Mouse (Mus musculus): ENCODE measurements around the gene Il1rl2. TPM values are rescaled to one million over a fixed set of nuclear protein-coding genes. Genes with fewer than 3 reads are reported as not detected.
"Not testable (repeated sequence)": the region's sequence is repeated elsewhere in the genome, so short reads cannot be mapped to it uniquely, and the experiment has no call there.

Il1rl2 gene
- polyA plus RNA-seq, 1 experiment from 2014 or later, result 1.5 TPM

GRCm38 (mm10) chr1:40294824-40295223, 29.6 kb upstream of the Il1rl2 start:
- H3K9ac ChIP-seq, result no peak overlapping the region
- H3K27me3 ChIP-seq, result no peaks in the 10 kb centered on the region
- H3K4me1 ChIP-seq (replicated peaks), result peaks cover 6% of the 10 kb centered on the region; the same call in 1 of the 2 replicates
- WGBS (ENCODE audit: insufficient replicate concordance), result 60% methylated on average over 9 of the region's 9 CpGs
- 0 out of 2 replicates have a peak overlapping the region, but pooled peaks have one; percentile 3 for H3K27ac ChIP-seq (replicated peaks)
- H3K4me3 ChIP-seq (replicated peaks), result no peak overlapping the region
- H3K36me3 ChIP-seq (replicated peaks), result no peaks in the 10 kb centered on the region
- no peaks in the 10 kb centered on the region for H3K9me3 ChIP-seq (replicated peaks)
- ATAC-seq (ENCODE audit: insufficient read depth), result no peak
- no peak overlapping the region for H3K4me2 ChIP-seq

GRCm38 (mm10) chr1:40298053-40298452, 26.4 kb upstream of the Il1rl2 start:
- no peak overlapping the region for H3K4me3 ChIP-seq (replicated peaks)
- WGBS (ENCODE audit: insufficient replicate concordance), result 53% methylated on average over 2 of the region's 2 CpGs
- peak; percentile 34; the same call in 1 of the 2 replicates for ATAC-seq (ENCODE audit: insufficient read depth)
- H3K36me3 ChIP-seq (replicated peaks), result no peaks in the 10 kb centered on the region
- no peaks in the 10 kb centered on the region for H3K27me3 ChIP-seq
- H3K9me3 ChIP-seq (replicated peaks), result no peaks in the 10 kb centered on the region
- peaks cover 10% of the 10 kb centered on the region for H3K4me1 ChIP-seq (replicated peaks)
- no peak overlapping the region for H3K9ac ChIP-seq
- no peak overlapping the region for H3K4me2 ChIP-seq
- no peak overlapping the region for H3K27ac ChIP-seq (replicated peaks)

- ATAC-seq (ENCODE audit: insufficient read depth), result peak; percentile 91
- Histone ChIP-seq H3K4me1 (replicated peaks) (peaks cover 17% of the 10 kb centered on the region), H3K27ac (replicated peaks) (peak overlapping the region; percentile 24), H3K4me3 (replicated peaks) (no peak overlapping the region), H3K9me3 (replicated peaks) (no peaks in the 10 kb centered on the region), H3K36me3 (replicated peaks) (no peaks in the 10 kb centered on the region), H3K4me2 (peak overlapping the region; percentile 21; the same call in 1 of the 2 replicates), H3K27me3 (no peaks in the 10 kb centered on the region), H3K9ac (no peak overlapping the region)
- 33% methylated on average over 7 of the region's 7 CpGs for WGBS (ENCODE audit: insufficient replicate concordance)
These were observed 21.1 kb upstream of the Il1rl2 start for GRCm38 (mm10) chr1:40303179-40303866.

- H3K4me1 ChIP-seq (replicated peaks), result peaks cover 17% of the 10 kb centered on the region
- H3K9ac ChIP-seq; H3K36me3 ChIP-seq (replicated peaks); ATAC-seq (ENCODE audit: insufficient read depth); H3K27ac ChIP-seq (replicated peaks); H3K9me3 ChIP-seq (replicated peaks); H3K4me3 ChIP-seq (replicated peaks); H3K27me3 ChIP-seq; H3K4me2 ChIP-seq: not testable (repeated sequence)
- WGBS (ENCODE audit: insufficient replicate concordance), result 53% methylated on average over 4 of the region's 4 CpGs
These were observed 20.1 kb upstream of the Il1rl2 start for GRCm38 (mm10) chr1:40304321-40304720.

- Histone ChIP-seq H3K27me3 (no peaks in the 10 kb centered on the region), H3K9ac (no peak overlapping the region), H3K27ac (replicated peaks) (no peak overlapping the region), H3K4me3 (replicated peaks) (no peak overlapping the region), H3K4me2 (no peak overlapping the region), H3K36me3 (replicated peaks) (no peaks in the 10 kb centered on the region), H3K4me1 (replicated peaks) (peaks cover 18% of the 10 kb centered on the region), H3K9me3 (replicated peaks) (no peaks in the 10 kb centered on the region)
- no peak for ATAC-seq (ENCODE audit: insufficient read depth)
- WGBS (ENCODE audit: insufficient replicate concordance), result 59% methylated on average over 2 of the region's 2 CpGs
These were observed 18.3 kb upstream of the Il1rl2 start for GRCm38 (mm10) chr1:40306111-40306510.

GRCm38 (mm10) chr1:40311123-40311522, 13.3 kb upstream of the Il1rl2 start:
- 57% methylated on average over 3 of the region's 3 CpGs for WGBS (ENCODE audit: insufficient replicate concordance)
- Histone ChIP-seq H3K4me1 (replicated peaks) (peaks cover 3% of the 10 kb centered on the region; the same call in 1 of the 2 replicates), H3K4me2 (no peak overlapping the region), H3K9ac (no peak overlapping the region), H3K9me3 (replicated peaks) (no peaks in the 10 kb centered on the region), H3K36me3 (replicated peaks) (0 out of 2 replicates have a peak, but pooled peaks cover 5% of the 10 kb centered on the region), H3K4me3 (replicated peaks) (no peak overlapping the region), H3K27me3 (no peaks in the 10 kb centered on the region), H3K27ac (replicated peaks) (no peak overlapping the region)
- no peak for ATAC-seq (ENCODE audit: insufficient read depth)

- ATAC-seq (ENCODE audit: insufficient read depth), result no peak
These were observed 12.8 kb upstream of the Il1rl2 start for GRCm38 (mm10) chr1:40311625-40312024.

GRCm38 (mm10) chr1:40314016-40314415, 10.4 kb upstream of the Il1rl2 start:
- H3K9ac ChIP-seq, result no peak overlapping the region
- no peak overlapping the region for H3K27ac ChIP-seq (replicated peaks)
- no peak for ATAC-seq (ENCODE audit: insufficient read depth)
- peaks cover 3% of the 10 kb centered on the region; the same call in 1 of the 2 replicates for H3K4me1 ChIP-seq (replicated peaks)
- 0 out of 2 replicates have a peak, but pooled peaks cover 5% of the 10 kb centered on the region for H3K36me3 ChIP-seq (replicated peaks)
- no peak overlapping the region for H3K4me3 ChIP-seq (replicated peaks)
- no peak overlapping the region for H3K4me2 ChIP-seq
- H3K9me3 ChIP-seq (replicated peaks), result no peaks in the 10 kb centered on the region
- WGBS (ENCODE audit: insufficient replicate concordance), result 57% methylated on average over 12 of the region's 12 CpGs
- no peaks in the 10 kb centered on the region for H3K27me3 ChIP-seq

More at GRCm38 (mm10) chr1:40311625-40312024, 12.8 kb upstream of the Il1rl2 start:
- Histone ChIP-seq H3K9ac (no peak overlapping the region), H3K4me2 (no peak overlapping the region), H3K27ac (replicated peaks) (no peak overlapping the region), H3K4me3 (replicated peaks) (no peak overlapping the region), H3K36me3 (replicated peaks) (0 out of 2 replicates have a peak, but pooled peaks cover 5% of the 10 kb centered on the region), H3K9me3 (replicated peaks) (no peaks in the 10 kb centered on the region), H3K4me1 (replicated peaks) (peaks cover 3% of the 10 kb centered on the region; the same call in 1 of the 2 replicates), H3K27me3 (no peaks in the 10 kb centered on the region)
- 55% methylated on average over 2 of the region's 2 CpGs for WGBS (ENCODE audit: insufficient replicate concordance)

GRCm38 (mm10) chr1:40317657-40318056, 6.8 kb upstream of the Il1rl2 start:
- Histone ChIP-seq H3K27ac (replicated peaks) (no peak overlapping the region), H3K9ac (no peak overlapping the region), H3K4me2 (no peak overlapping the region), H3K4me1 (replicated peaks) (peaks cover 14% of the 10 kb centered on the region), H3K9me3 (replicated peaks) (no peaks in the 10 kb centered on the region), H3K36me3 (replicated peaks) (0 out of 2 replicates have a peak, but pooled peaks cover 5% of the 10 kb centered on the region), H3K4me3 (replicated peaks) (no peak overlapping the region), H3K27me3 (no peaks in the 10 kb centered on the region)
- 82% methylated on average over 8 of the region's 8 CpGs for WGBS (ENCODE audit: insufficient replicate concordance)
- no peak for ATAC-seq (ENCODE audit: insufficient read depth)

GRCm38 (mm10) chr1:40321824-40322223, 2.6 kb upstream of the Il1rl2 start:
- Histone ChIP-seq H3K36me3 (replicated peaks) (no peaks in the 10 kb centered on the region), H3K27ac (replicated peaks) (no peak overlapping the region), H3K4me2 (no peak overlapping the region), H3K27me3 (peaks cover 17% of the 10 kb centered on the region), H3K4me1 (replicated peaks) (peaks cover 41% of the 10 kb centered on the region), H3K4me3 (replicated peaks) (no peak overlapping the region), H3K9me3 (replicated peaks) (no peaks in the 10 kb centered on the region), H3K9ac (no peak overlapping the region)
- no peak for ATAC-seq (ENCODE audit: insufficient read depth)
- WGBS (ENCODE audit: insufficient replicate concordance), result 23% methylated on average over 6 of the region's 6 CpGs

- 38% methylated on average over 3 of the region's 3 CpGs for WGBS (ENCODE audit: insufficient replicate concordance)
- ATAC-seq (ENCODE audit: insufficient read depth), result peak; percentile 51
- no peaks in the 10 kb centered on the region for H3K36me3 ChIP-seq (replicated peaks)
- peaks cover 19% of the 10 kb centered on the region for H3K27me3 ChIP-seq
- no peaks in the 10 kb centered on the region for H3K9me3 ChIP-seq (replicated peaks)
- H3K9ac ChIP-seq, result no peak overlapping the region
- peak overlapping the region; percentile 35; the same call in 1 of the 2 replicates for H3K27ac ChIP-seq (replicated peaks)
- H3K4me1 ChIP-seq (replicated peaks), result peaks cover 41% of the 10 kb centered on the region
- no peak overlapping the region for H3K4me3 ChIP-seq (replicated peaks)
- H3K4me2 ChIP-seq, result no peak overlapping the region
These were observed 1.9 kb upstream of the Il1rl2 start for GRCm38 (mm10) chr1:40322543-40322942.

Data from liver, embryonic 15.5 days (tissue).